Mouse (Mus musculus) cerebellum, adult 2 months (tissue): ENCODE measurements around the gene Anapc13.

Experiments
- CTCF ChIP-seq: fragments of 200-500 bp; IDR thresholded peaks from 2 replicates; pipeline ENCODE4 v1.5.1; 2011; ENCODE audit warnings: low read depth, mild to moderate bottlenecking, control low read depth, low read length, moderate library complexity, borderline replicate concordance; ENCODE audit not compliant: insufficient read depth
- POLR2A ChIP-seq: fragments of 200-500 bp; IDR thresholded peaks from 2 replicates; pipeline ENCODE4 v1.6.1; 2011; ENCODE audit warnings: low read length, control low read depth, borderline replicate concordance; ENCODE audit not compliant: insufficient read depth

DNA sequence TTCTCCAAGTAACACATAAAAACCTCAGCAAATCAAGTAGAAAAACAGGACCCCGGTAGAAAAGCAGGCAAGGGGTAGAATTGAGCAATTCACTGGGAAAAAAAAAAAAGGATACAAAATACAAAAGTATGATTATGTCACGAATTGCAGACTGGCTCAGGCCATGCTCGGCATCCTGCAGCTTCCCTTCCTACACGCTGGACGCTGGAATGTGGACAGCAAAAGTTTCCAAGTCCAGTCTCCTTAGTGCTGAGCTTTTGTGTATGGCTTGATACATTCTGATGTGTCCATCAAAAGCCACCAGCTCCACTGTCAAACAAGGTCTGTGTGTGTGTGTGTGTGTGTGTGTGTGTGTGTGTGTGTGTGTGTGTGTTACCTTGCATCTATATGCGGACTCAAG is 15.4 kb downstream of the Anapc13 start:
- TF ChIP-seq CTCF (no peak), POLR2A (no peak)
